Mouse (Mus musculus) midbrain, embryonic 10.5 days (tissue): ENCODE measurements at regions not wholly inside any gene's neighbourhood (a gene's known extent, or its start where the extent isn't known, plus 50 kb on each side); places are given as distances from the start of the nearest gene placed in this dataset.

ENCODE experiments used
- DNase-seq: peaks from one replicate; pipeline ENCODE4 v3.0.0-alpha.2; 2017; ENCODE audit warnings: low spot score
- H3K27ac ChIP-seq: fragments of 300-500 bp; sonication (generic); replicated peaks from 2 replicates; pipeline ENCODE4 v1.5.1; 2016; ENCODE audit warnings: mild to moderate bottlenecking
- H3K27me3 ChIP-seq: fragments of 300-500 bp; sonication (generic); 2 replicates; pipeline ENCODE4 v1.6.1; 2016; ENCODE audit warnings: low read depth, mild to moderate bottlenecking; ENCODE audit not compliant: poor library complexity, severe bottlenecking
- H3K36me3 ChIP-seq: fragments of 300-500 bp; sonication (generic); 2 replicates; pipeline ENCODE4 v1.6.1; 2016; ENCODE audit warnings: mild to moderate bottlenecking, moderate library complexity
- H3K4me1 ChIP-seq: fragments of 300-500 bp; sonication (generic); 2 replicates; pipeline ENCODE4 v1.6.1; 2016
- H3K4me3 ChIP-seq: fragments of 300-500 bp; sonication (generic); 2 replicates; pipeline ENCODE4 v1.5.1; 2016; ENCODE audit warnings: mild to moderate bottlenecking, moderate library complexity
- H3K9me3 ChIP-seq: fragments of 300-500 bp; sonication (generic); replicated peaks from 2 replicates; pipeline ENCODE4 v1.6.1; 2016; ENCODE audit warnings: mild to moderate bottlenecking
- WGBS: fragments of 180-500 bp; shearing (Covaris S2); methylation state at CpG from one replicate; pipeline ENCODE4 v1.1.7; 2016; 5-methylcytosine and 5-hydroxymethylcytosine counted together

DNA sequence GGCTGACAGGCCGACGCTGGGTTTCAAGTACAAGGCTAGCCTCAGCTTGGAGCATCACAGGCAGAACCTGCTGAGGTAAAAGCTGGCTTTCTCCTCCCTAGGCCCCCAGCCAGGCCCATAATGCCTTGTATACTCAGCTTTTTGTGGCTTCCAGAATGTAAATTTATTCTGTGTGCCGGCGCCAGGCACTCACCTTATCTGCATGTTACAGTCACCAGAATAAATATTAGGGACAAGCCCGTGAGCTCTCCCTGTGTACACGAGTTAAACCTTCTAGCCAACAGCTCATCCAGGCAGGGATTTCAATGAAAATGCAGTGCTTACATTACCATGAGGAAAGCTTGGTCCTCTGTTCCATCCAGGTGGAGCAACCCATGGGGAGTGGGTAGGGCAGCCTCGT is 325.3 kb downstream of the Ptpru start:
- Histone ChIP-seq H3K36me3 (no peaks in the 10 kb centered on the region), H3K4me1 (peaks cover 14% of the 10 kb centered on the region), H3K9me3 (no peaks in the 10 kb centered on the region), H3K4me3 (no peak overlapping the region), H3K27ac (no peak overlapping the region), H3K27me3 (no peaks in the 10 kb centered on the region; the same call in 1 of the 2 replicates)
- 78% methylated on average over 7 of the region's 7 CpGs for WGBS
- DNase-seq: no peak

DNA sequence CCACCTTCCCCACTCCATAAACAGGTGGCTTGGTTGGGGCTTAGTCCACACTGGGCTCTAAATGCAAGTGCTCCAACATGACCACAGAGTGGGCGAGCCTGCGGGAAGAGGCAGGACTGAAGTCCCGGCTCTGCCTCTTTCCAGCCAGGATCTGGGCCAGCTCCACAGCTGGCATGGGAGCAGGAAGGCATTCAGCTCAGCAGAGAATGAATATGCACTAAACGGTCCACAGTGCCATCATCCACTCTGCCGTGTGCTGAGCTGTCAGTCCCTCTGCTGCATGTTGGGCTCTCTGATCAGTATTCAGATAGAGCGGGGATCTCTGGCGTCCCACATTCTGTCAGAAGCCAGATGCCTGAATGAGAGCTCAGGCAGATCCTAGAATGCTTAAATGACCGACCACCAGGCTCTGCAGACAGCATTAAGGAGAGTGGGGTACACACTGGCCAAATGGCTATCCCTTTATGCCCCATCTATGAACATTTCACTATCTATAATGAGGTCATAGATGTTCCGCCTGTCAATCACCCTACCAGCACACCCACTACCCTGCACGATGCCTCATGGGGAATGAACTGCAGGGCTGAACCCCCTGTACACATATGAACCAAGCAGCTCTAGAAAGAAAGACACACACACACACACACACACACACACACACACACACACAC is 317.3 kb downstream of the Ptpru start:
- WGBS: 88% methylated on average over 10 of the region's 10 CpGs
- Histone ChIP-seq H3K4me1 (peaks cover 3% of the 10 kb centered on the region), H3K27ac (no peak overlapping the region), H3K9me3 (no peaks in the 10 kb centered on the region), H3K36me3 (no peaks in the 10 kb centered on the region), H3K4me3 (no peak overlapping the region), H3K27me3 (no peaks in the 10 kb centered on the region)
- no peak for DNase-seq

DNA sequence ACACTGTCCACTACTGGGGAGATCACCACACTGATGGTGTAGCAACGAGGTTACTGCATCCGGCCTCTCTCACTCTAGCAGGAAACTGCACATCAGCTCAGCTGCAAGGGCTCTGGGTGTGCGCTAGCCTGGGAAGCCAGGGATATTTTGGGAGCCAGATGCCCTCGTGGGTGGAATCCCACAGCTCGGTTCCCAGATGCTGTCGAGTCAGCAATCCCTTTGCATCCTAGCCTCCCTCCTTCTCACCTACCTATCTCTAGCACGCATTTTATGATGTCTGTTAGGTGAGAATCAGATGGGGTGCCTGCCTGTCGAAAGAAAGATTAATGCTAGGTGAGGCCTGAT is 316.8 kb downstream of the Ptpru start:
- no peaks in the 10 kb centered on the region for H3K9me3 ChIP-seq
- H3K27ac ChIP-seq: no peak overlapping the region
- no peaks in the 10 kb centered on the region for H3K27me3 ChIP-seq
- H3K4me1 ChIP-seq: no peaks in the 10 kb centered on the region
- H3K36me3 ChIP-seq: no peaks in the 10 kb centered on the region
- DNase-seq: no peak
- WGBS: 85% methylated on average over 8 of the region's 8 CpGs
- no peak overlapping the region for H3K4me3 ChIP-seq

DNA sequence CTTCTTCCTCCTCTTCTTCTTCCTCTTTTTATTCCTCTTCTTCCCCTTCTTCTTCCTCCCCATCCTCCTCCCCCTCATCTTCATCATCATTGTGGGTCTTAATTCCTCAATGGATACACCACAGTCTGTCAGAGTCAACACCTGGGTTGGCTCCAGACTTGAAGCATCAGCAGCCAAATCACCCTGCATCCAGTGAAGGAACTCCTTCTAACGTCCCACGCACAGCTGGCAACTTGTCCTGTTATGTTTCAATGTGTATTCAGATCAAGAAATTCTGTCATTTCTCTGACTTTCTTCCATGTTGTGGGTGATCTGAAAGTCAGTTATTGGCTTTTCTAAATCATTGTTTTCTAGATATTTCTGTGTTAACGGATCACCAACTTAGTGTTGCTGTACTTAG is 312.9 kb downstream of the Ptpru start:
- no peak for DNase-seq
- 87% methylated on average over 3 of the region's 3 CpGs for WGBS
- Histone ChIP-seq H3K9me3 (no peaks in the 10 kb centered on the region), H3K27me3 (no peaks in the 10 kb centered on the region), H3K4me1 (no peaks in the 10 kb centered on the region), H3K4me3 (no peak overlapping the region), H3K27ac (no peak overlapping the region), H3K36me3 (no peaks in the 10 kb centered on the region)

DNA sequence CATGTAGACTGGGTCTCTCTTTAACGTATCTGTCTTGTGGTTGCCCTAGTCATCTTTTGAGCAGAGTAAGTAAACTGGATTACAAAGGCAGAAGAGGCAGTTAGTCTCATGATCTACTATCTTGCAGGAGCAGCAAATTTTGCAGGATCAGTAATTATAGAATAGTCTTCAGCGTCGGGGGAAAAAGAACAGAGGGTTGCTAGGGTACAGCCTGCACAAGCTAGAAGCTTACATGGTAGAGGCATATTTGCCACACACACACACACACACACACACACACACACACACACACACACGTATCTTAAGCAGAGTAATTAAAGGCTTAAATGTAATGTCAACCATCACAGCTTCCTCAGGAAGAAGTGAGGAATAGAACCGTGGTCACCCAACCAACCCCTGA is 307.6 kb downstream of the Ptpru start:
- no peaks in the 10 kb centered on the region for H3K27me3 ChIP-seq
- no peaks in the 10 kb centered on the region for H3K9me3 ChIP-seq
- 87% methylated on average over 5 of the region's 5 CpGs for WGBS
- no peaks in the 10 kb centered on the region for H3K36me3 ChIP-seq
- no peak for DNase-seq
- H3K4me3 ChIP-seq: no peak overlapping the region
- H3K4me1 ChIP-seq: no peaks in the 10 kb centered on the region
- no peak overlapping the region for H3K27ac ChIP-seq

DNA sequence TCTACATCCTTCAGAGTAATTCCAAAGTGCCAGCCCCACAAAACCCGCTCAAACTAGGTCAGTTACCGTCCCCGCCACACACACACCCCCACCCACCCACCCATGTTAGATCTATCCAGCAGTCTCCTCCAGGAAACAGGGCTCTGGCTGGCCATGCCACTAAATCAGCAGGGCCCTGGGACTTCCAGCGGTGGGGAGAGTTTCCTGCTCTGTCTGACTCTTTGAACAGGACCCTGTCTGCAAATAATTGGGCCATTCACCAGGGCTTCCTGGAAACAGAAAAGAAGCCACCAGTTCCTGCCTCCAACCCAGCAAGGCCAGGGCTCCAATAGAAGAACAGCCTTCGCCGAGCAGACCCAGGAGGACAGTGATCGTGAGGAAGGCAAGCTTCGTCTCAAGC is 307.1 kb downstream of the Ptpru start:
- DNase-seq: no peak
- H3K9me3 ChIP-seq: no peaks in the 10 kb centered on the region
- H3K27me3 ChIP-seq: no peaks in the 10 kb centered on the region
- H3K4me1 ChIP-seq: no peaks in the 10 kb centered on the region
- H3K36me3 ChIP-seq: no peaks in the 10 kb centered on the region
- 91% methylated on average over 8 of the region's 8 CpGs for WGBS
- no peak overlapping the region for H3K4me3 ChIP-seq
- H3K27ac ChIP-seq: no peak overlapping the region

DNA sequence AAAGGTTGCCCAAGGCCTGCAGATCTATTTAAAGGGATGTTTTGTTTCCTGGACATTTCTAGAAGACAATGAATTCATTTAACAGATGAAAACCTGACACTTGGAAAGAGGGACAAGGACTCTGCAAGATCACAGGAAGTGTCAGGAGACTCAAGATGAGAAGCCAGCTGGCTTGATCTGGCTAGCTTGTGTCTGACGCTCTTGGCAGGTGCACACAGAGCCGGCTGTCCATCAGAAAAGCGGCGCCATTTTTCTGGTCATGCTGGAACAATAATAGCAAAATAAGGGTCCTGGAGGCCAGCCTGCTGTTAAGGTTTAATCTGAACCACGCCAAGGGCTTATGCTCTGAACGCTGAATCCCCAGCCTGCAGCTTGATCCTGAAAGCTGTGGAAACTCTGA is 303.3 kb downstream of the Ptpru start:
- Histone ChIP-seq H3K9me3 (no peaks in the 10 kb centered on the region), H3K27ac (no peak overlapping the region), H3K4me3 (no peak overlapping the region), H3K4me1 (0 out of 2 replicates have a peak, but pooled peaks cover 8% of the 10 kb centered on the region), H3K36me3 (no peaks in the 10 kb centered on the region), H3K27me3 (no peaks in the 10 kb centered on the region)
- WGBS: 85% methylated on average over 6 of the region's 6 CpGs
- no peak for DNase-seq

DNA sequence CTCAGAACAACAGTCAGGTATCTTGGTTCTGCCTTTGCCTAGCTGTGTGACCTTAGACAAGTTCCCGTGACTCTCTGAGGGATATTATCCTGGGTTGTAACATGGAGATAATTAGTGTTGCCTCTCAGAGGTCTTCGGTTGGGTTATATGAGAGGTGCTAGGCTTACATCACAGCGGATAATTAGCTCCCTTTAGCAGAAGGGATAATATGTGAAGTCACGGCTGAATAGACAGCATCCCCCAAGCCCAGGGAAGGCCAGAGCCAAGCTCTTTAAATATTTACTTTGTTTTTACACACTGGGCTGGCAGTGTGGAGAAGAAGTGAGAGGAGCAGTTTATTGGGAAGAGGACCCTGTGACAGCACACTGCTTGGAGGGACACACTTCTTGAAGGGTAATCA is 299.9 kb downstream of the Ptpru start:
- H3K27ac ChIP-seq: no peak overlapping the region
- no peaks in the 10 kb centered on the region for H3K9me3 ChIP-seq
- no peaks in the 10 kb centered on the region for H3K36me3 ChIP-seq
- H3K4me3 ChIP-seq: no peak overlapping the region
- WGBS: 76% methylated on average over 4 of the region's 4 CpGs
- 0 out of 2 replicates have a peak, but pooled peaks cover 8% of the 10 kb centered on the region for H3K4me1 ChIP-seq
- no peak for DNase-seq
- H3K27me3 ChIP-seq: no peaks in the 10 kb centered on the region

DNA sequence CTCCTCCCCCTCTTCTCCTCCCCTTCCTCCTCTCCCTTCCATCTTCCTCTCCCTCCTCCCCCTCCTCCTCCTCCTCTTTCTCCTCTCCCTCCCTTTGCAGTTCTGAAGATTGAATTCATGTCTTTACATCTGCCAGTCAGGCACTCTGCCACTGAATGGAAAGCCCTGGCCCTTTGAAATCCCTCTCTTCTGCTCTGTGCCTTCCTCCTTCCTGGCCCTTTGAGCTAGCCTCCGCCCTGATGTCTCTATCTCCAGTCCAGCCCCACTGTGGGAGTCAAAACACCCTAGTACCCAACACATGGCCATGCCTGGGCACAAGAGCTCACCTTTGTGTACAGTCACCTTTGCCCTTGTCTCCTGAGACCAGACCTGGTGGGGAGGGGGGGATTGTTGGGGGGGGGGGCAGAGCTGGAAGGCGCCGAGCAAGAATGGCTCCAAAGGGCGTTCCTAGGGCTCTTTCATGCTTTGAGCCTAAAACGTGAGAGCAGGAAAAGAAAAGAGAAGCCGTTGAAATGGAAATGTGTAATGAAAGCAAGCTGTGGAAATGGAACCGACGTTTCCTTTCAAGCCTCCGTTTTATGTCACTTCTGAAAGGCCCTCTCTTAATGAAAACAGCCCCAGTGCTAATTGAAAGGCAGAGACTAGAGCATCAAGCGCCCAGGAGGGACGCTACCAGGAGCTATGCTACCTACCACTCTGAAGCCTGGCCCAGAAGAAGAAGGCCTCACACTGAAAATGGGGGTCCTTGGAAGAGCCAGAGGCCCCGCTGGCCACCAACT is 291.5 kb downstream of the Ptpru start:
- H3K4me1 ChIP-seq: peaks cover 22% of the 10 kb centered on the region
- no peaks in the 10 kb centered on the region for H3K36me3 ChIP-seq
- no peaks in the 10 kb centered on the region for H3K9me3 ChIP-seq
- H3K4me3 ChIP-seq: 0 out of 2 replicates have a peak overlapping the region, but pooled peaks have one; percentile 4
- WGBS: 59% methylated on average over 12 of the region's 12 CpGs
- H3K27me3 ChIP-seq: no peaks in the 10 kb centered on the region; the same call in 1 of the 2 replicates
- H3K27ac ChIP-seq: peak overlapping the region; percentile 59
- DNase-seq: peak; percentile 37

DNA sequence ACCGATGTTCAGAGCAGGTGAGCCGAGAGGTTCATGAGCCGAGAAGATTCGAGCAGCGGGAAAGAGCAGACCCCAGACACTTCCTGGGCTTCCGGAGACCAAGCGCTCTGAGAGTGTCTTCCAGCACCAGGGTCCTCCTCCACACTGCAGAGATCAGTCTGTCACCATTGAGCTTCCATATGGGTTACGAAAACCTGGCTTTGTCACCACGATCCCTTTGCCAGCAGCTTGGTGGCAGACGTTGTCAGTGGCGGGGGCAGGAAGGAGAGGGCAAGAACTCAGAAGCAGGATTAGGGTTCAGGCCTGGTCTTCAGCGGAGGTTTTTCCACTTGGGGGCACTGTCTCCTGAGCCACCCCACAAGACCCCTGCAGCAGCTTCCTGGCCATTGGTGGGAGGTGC is 288.5 kb downstream of the Ptpru start:
- peaks cover 22% of the 10 kb centered on the region for H3K4me1 ChIP-seq
- 84% methylated on average over 12 of the region's 12 CpGs for WGBS
- no peaks in the 10 kb centered on the region for H3K36me3 ChIP-seq
- DNase-seq: no peak
- no peaks in the 10 kb centered on the region; the same call in 1 of the 2 replicates for H3K27me3 ChIP-seq
- H3K4me3 ChIP-seq: no peak overlapping the region
- 0 out of 2 replicates have a peak overlapping the region, but pooled peaks have one; percentile 13 for H3K27ac ChIP-seq
- H3K9me3 ChIP-seq: no peaks in the 10 kb centered on the region

DNA sequence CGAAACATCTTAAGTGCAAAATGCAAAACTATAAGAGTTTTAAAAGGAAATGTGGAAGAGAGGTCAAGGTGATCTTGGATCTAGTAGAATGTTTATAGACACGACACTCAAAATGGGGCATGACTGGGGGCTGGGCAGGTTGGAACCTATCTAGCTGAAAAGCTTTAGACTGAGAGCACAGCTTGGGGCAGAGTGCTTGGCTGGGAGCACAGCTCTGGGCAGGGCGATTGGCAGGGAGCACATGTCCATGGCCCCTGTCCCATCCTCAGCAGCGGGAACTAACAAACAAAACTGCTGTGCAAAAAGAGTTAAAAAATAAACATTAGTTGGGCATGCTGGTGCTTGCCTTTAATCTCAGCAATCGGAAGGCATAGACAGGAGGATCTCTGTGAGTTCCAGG is 279.6 kb downstream of the Ptpru start:
- Histone ChIP-seq H3K9me3 (no peaks in the 10 kb centered on the region; the same call in 1 of the 2 replicates), H3K4me3 (no peak overlapping the region), H3K36me3 (no peaks in the 10 kb centered on the region), H3K27me3 (no peaks in the 10 kb centered on the region), H3K27ac (no peak overlapping the region), H3K4me1 (no peaks in the 10 kb centered on the region)
- WGBS: 83% methylated on average over 5 of the region's 5 CpGs
- DNase-seq: no peak

DNA sequence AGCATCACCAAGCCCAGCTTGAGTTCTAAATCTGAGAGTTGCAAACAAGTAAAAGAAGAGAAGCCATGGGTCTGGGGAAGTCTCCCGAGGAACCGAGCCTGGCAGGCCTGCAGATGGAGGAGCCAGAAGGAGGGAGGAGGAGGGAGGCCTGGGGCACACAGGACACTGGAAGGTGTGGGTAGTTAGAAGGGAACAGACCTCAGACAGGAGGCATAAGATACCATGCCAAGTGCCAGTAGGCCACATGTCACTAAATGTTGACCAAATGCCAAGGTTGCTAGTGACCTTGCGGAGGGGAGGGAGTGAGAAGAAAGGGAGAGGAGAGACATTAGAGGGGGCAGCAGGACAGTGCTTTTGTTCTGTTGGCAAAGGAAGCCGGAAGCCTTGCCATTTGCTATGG is 274.2 kb downstream of the Ptpru start:
- no peaks in the 10 kb centered on the region for H3K27me3 ChIP-seq
- H3K4me1 ChIP-seq: no peaks in the 10 kb centered on the region
- no peaks in the 10 kb centered on the region for H3K36me3 ChIP-seq
- H3K27ac ChIP-seq: no peak overlapping the region
- no peak overlapping the region for H3K4me3 ChIP-seq
- 85% methylated on average over 4 of the region's 4 CpGs for WGBS
- no peak for DNase-seq
- no peaks in the 10 kb centered on the region; the same call in 1 of the 2 replicates for H3K9me3 ChIP-seq

DNA sequence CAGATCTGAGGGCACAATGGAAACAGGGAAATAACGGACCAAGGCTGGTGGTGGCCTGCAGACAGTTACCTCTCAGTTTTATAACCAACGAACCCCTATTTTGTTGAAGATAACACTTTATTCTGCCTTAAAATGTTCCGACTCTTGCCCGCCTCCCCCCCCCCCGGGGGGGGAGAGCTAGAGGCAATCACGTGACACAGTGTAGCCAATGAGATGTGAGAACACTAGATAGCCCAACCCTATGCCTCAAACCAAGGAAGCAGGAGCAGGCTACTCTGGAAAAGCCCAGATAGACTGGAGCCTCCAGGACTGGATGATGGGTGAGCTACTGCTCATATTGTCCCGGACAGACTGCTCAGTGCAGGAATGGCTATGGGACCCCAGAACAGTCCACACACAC is 272.9 kb downstream of the Ptpru start:
- DNase-seq: no peak
- WGBS: 83% methylated on average over 7 of the region's 7 CpGs
- H3K4me3 ChIP-seq: no peak overlapping the region
- no peaks in the 10 kb centered on the region for H3K4me1 ChIP-seq
- H3K27me3 ChIP-seq: no peaks in the 10 kb centered on the region
- no peaks in the 10 kb centered on the region for H3K36me3 ChIP-seq
- no peak overlapping the region for H3K27ac ChIP-seq
- H3K9me3 ChIP-seq: no peaks in the 10 kb centered on the region
